Mouse (Mus musculus): ENCODE measurements at regions not wholly inside any gene's neighbourhood (a gene's known extent, or its start where the extent isn't known, plus 50 kb on each side); places are given as distances from the start of the nearest gene placed in this dataset.

DNA sequence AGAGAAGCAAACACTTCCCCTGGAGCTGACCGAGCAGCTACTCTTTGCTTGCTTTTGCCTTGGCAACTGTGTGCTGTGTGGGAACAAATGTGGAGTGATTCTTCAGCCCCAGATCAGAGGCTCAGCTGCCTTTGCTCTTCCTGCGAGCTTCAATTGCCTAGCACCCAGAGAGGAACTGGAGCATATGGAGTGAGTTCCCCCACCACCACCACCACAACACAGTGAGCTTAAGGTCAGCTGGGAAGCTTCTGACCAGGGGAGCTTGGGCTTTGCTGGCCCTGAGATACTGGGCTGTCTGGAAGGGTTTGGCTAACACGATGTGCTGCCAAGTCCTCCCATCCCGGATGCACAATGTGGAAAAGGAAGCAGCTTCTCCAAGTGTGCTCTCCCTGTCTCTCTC lies 432.8 kb upstream of the Gulo start:
- Histone ChIP-seq H3K4me1 (replicated peaks) (peaks cover 4% of the 10 kb centered on the region; the same call in 1 of the 2 replicates), H3K4me2 (no peak overlapping the region), H3K4me3 (no peak overlapping the region), H3K36me3 (no peaks in the 10 kb centered on the region), H3K9ac (no peak overlapping the region), H3K27me3 (no peaks in the 10 kb centered on the region), H3K9me3 (replicated peaks) (no peaks in the 10 kb centered on the region), H3K27ac (no peak overlapping the region)
- no peak for ATAC-seq (replicated peaks; ENCODE audit: insufficient number of reproducible peaks, insufficient read depth, low FRiP score, low read depth)
- WGBS: 38% methylated on average over 4 of the region's 4 CpGs

GRCm38 (mm10) chr14:66438572-66438971 lies 429.6 kb upstream of the Gulo start:
- H3K36me3 ChIP-seq: no peaks in the 10 kb centered on the region
- peak overlapping the region; percentile 44 for H3K27ac ChIP-seq
- ATAC-seq (replicated peaks; ENCODE audit: insufficient number of reproducible peaks, insufficient read depth, low FRiP score, low read depth): no peak
- H3K9me3 ChIP-seq (replicated peaks): no peaks in the 10 kb centered on the region
- H3K4me1 ChIP-seq (replicated peaks): peaks cover 4% of the 10 kb centered on the region; the same call in 1 of the 2 replicates
- no peak overlapping the region for H3K4me2 ChIP-seq
- H3K9ac ChIP-seq: no peak overlapping the region
- WGBS: 81% methylated on average over 1 of the region's 1 CpGs
- H3K27me3 ChIP-seq: no peaks in the 10 kb centered on the region
- no peak overlapping the region for H3K4me3 ChIP-seq

DNA sequence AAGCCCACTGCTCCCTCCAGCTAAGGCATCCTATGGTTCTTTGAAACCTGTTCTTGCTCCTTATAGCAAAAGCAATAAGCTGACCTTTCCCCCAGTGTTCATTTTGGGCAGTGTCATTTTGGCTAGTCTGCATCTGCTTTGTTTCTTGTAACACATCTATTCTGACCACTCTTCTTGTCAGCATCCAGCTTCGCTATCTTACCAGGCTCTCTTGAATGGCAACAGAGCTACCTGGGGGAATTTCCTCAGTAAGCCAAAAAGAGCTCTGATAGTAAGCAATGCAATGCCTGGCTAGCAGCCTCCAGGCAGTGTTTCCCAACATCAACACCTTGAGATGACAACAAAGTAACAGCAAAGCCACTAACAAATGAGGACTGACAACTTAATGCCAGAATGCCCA lies 429.0 kb upstream of the Gulo start:
- Histone ChIP-seq H3K4me1 (replicated peaks) (peaks cover 4% of the 10 kb centered on the region; the same call in 1 of the 2 replicates), H3K4me2 (no peak overlapping the region), H3K27ac (peak overlapping the region; percentile 44), H3K9me3 (replicated peaks) (no peaks in the 10 kb centered on the region), H3K4me3 (no peak overlapping the region), H3K27me3 (no peaks in the 10 kb centered on the region), H3K9ac (no peak overlapping the region), H3K36me3 (no peaks in the 10 kb centered on the region)
- no peak; the same call in 1 of the 2 replicates for ATAC-seq (replicated peaks; ENCODE audit: insufficient number of reproducible peaks, insufficient read depth, low FRiP score, low read depth)
- WGBS: 42% methylated on average over 1 of the region's 1 CpGs

GRCm38 (mm10) chr14:66431630-66432029 lies 422.6 kb upstream of the Gulo start:
- Histone ChIP-seq H3K4me3 (no peak overlapping the region), H3K27me3 (no peaks in the 10 kb centered on the region), H3K27ac (no peak overlapping the region), H3K9ac (no peak overlapping the region), H3K4me2 (no peak overlapping the region), H3K36me3 (no peaks in the 10 kb centered on the region), H3K4me1 (replicated peaks) (no peaks in the 10 kb centered on the region), H3K9me3 (replicated peaks) (no peaks in the 10 kb centered on the region)
- no peak for ATAC-seq (replicated peaks; ENCODE audit: insufficient number of reproducible peaks, insufficient read depth, low FRiP score, low read depth)
- 75% methylated on average over 5 of the region's 5 CpGs for WGBS

GRCm38 (mm10) chr14:66424141-66424540 lies 415.1 kb upstream of the Gulo start:
- Histone ChIP-seq H3K4me2 (no peak overlapping the region), H3K4me1 (replicated peaks) (no peaks in the 10 kb centered on the region), H3K9me3 (replicated peaks) (no peaks in the 10 kb centered on the region), H3K36me3 (no peaks in the 10 kb centered on the region), H3K27ac (no peak overlapping the region), H3K9ac (no peak overlapping the region), H3K4me3 (no peak overlapping the region), H3K27me3 (peaks cover 9% of the 10 kb centered on the region; the same call in 1 of the 2 replicates)
- WGBS: 17% methylated on average over 5 of the region's 5 CpGs
- no peak for ATAC-seq (replicated peaks; ENCODE audit: insufficient number of reproducible peaks, insufficient read depth, low FRiP score, low read depth)

All from heart, embryonic 15.5 days (tissue).